Mouse (Mus musculus) olfactory bulb, adult 2 months (tissue): Measurements from ENCODE around the gene Ak5.

Experiments used
- CTCF ChIP-seq: fragments of 200-500 bp; IDR thresholded peaks from 2 replicates; pipeline ENCODE4 v1.5.1; 2012; ENCODE audit warnings: low read depth, mild to moderate bottlenecking, low read length, moderate library complexity; ENCODE audit not compliant: insufficient read depth
- POLR2A ChIP-seq: fragments of 200-500 bp; IDR thresholded peaks from 2 replicates; pipeline ENCODE4 v1.6.1; 2012; ENCODE audit warnings: mild to moderate bottlenecking, low read depth, low read length, moderate library complexity; ENCODE audit not compliant: insufficient read depth

GRCm38 (mm10) chr3:152453163-152453562 lies 215.0 kb downstream of the Ak5 start:
- TF ChIP-seq CTCF (no peak), POLR2A (no peak)
